Mouse (Mus musculus) splenic B cell, adult 2 months (primary cell): ENCODE measurements around the gene 4930432M17Rik.

Experiments
- DNase-seq: peaks from one replicate; pipeline ENCODE4 v3.0.0-alpha.2; 2011; ENCODE audit warnings: low read depth, low spot score
- H3K27me3 ChIP-seq: 2 replicates; pipeline ENCODE4 v1.6.1; 2012; ENCODE audit warnings: mild to moderate bottlenecking, low read length, moderate library complexity, mixed read lengths; ENCODE audit not compliant: control insufficient read depth, poor library complexity, insufficient read depth, severe bottlenecking
- H3K36me3 ChIP-seq: 2 replicates; pipeline ENCODE4 v1.6.1; 2012; ENCODE audit warnings: mild to moderate bottlenecking, low read length, moderate library complexity, mixed read lengths; ENCODE audit not compliant: control insufficient read depth, poor library complexity, insufficient read depth, severe bottlenecking

Gene 4930432M17Rik

DNA sequence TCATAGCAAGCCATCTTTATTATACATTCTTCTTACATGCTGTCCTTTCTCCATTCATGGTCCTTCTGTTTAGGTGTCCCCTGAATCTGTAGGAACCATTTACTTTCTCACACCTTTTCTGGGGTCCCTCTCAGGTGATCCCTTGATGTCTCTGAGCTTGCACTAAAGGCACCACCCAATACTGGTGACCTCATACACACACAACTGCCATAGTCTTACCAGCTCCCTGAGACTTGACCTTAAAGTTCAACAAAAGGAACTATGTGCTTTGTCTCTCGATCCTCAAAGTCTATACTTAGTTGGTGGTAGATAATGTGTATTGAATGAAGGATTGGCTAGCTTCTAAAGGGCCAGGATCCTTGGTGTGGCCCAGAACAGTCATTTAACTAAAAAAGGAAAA, 15.4 kb downstream of the 4930432M17Rik start:
- Histone ChIP-seq H3K27me3 (no peaks in the 10 kb centered on the region), H3K36me3 (no peaks in the 10 kb centered on the region)
- no peak for DNase-seq

DNA sequence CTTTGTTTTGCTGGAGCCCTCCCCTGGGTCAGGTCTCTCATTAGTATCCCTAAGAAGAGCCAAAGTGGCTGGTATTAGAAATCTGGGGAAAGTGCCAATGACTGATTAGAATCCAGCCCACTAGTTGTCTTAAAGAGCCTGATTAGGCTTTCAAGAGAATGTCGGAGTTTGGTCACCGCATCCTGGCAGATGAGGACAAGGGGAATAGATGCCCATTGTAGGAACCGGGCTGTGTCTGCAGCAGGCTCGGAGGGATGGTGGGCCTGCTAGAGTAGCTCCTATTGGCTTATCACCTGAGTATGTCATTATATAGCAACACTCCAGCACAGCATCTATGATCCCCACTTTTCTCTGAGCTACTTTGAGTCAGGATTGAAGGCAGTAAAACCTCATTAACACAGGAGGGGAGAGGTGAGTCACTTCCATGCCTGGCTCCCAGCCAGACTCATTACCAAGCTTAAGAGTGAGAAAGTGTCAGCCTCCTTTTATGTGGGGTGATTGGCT, 15.9 kb downstream of the 4930432M17Rik start:
- Histone ChIP-seq H3K27me3 (no peaks in the 10 kb centered on the region), H3K36me3 (no peaks in the 10 kb centered on the region)
- no peak for DNase-seq

DNA sequence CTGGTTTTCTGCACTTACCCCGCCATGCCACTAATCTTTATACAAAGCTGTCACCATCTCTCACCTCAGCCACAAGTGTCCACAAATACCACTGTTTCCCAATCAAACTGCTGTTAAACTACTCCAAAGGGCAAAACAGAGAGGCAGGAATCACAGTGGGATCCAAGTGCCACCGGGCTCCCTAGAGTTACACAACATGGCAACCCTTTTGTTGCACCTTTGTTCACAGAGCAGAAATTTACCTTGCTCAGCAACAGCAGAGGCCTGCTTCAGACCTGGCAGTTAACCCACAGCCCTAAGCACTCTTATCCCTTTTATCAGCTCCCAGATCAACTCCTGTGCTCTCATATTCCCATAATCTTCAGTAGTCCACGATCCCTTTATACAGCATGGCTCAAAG, 17.2 kb downstream of the 4930432M17Rik start:
- Histone ChIP-seq H3K27me3 (no peaks in the 10 kb centered on the region), H3K36me3 (no peaks in the 10 kb centered on the region)
- no peak for DNase-seq

DNA sequence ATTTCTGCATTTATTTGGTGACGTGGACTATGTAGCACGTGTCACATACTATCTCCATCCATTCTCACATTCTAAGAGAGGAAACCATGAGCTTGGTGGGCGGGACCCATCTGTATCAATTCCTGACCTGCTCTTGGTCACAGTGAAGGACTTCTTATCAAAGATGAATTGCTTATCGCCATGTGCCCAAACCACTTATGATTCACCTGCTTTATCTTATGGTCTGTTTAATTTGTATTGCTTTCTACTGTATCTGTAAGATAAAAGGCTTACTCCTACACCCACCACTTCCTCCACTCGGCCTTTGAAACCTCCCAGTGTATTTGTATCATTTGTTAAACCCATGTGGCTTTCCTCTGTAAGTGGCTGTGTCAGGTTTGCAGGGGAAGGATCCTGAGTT, 18.5 kb downstream of the 4930432M17Rik start:
- DNase-seq, result no peak
- Histone ChIP-seq H3K36me3 (no peaks in the 10 kb centered on the region), H3K27me3 (no peaks in the 10 kb centered on the region)

DNA sequence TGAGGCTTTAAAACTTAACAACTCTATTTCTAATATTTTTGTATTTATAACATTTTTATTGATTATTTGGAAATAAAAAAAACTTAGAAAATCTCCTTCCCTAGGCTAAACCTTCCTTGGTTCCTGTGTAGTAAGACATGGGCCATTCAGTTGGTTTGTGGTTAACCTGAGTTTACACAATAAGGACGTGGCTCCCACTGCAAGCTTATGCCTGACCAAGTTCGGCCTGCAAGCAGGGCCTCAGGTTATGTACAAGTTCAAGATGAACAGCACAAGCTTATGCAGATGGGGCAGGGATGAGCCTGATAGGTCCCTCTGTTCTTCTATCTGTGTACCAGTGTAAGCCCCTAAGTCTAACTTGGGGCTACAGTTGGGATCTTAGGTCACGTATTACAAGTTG, 19.1 kb downstream of the 4930432M17Rik start:
- DNase-seq, result no peak
- no peaks in the 10 kb centered on the region for H3K27me3 ChIP-seq
- no peaks in the 10 kb centered on the region for H3K36me3 ChIP-seq

DNA sequence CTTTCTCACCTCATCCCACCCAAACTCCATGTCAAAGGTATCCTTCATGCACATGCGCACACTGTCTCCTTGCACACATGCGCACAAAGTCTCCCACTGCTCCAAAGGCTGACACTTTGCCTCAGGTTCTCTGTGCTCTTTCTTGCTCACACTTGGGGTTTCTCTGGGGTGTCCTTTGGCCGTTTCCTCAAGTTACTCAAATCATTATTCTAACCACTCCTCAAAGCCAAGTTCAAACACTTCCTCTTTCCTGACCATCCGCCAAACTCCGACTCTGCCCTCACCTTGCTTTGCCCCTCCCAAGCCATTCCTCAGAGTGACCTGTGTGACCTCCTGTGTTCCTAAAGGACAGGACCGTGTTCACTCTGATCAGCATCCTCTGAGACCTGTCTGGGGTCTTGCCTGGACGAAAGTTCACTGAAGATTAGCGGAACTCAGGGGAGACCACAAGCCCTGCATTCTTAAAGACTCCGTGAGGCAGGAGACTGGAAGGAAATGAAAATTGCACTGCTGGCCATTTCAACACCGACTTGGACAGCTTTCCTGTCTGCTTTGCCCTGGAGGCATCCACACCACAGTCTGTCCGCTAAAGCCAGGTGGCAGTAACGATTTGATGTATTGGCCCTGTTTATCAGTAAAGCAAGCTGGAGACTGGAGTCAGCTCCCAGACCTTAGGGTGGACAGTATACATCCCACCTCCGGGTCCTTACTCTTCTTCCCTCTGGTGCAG, 22.6 kb downstream of the 4930432M17Rik start:
- no peaks in the 10 kb centered on the region for H3K36me3 ChIP-seq
- DNase-seq, result no peak
- no peaks in the 10 kb centered on the region for H3K27me3 ChIP-seq

DNA sequence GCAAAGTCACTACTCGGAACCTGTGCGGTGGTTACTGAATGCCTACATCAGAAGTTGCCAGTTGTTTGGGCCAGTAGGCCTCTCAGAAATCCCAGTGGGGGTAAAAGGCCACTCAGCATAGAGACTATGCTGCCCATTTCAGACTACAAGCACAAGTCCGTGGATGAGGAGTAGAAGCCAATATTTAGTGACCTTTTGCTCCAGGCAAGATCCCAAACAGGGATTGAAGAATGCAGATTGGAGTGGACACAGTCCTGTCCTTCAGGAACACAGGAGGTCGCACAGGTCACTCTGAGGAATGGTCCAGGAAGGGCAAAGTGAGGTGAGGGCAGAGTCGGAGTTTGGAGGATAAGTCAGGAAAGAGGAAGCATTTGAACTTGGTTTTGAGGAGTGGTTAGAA, 23.2 kb downstream of the 4930432M17Rik start:
- H3K27me3 ChIP-seq, result no peaks in the 10 kb centered on the region
- no peak for DNase-seq
- H3K36me3 ChIP-seq, result no peaks in the 10 kb centered on the region

DNA sequence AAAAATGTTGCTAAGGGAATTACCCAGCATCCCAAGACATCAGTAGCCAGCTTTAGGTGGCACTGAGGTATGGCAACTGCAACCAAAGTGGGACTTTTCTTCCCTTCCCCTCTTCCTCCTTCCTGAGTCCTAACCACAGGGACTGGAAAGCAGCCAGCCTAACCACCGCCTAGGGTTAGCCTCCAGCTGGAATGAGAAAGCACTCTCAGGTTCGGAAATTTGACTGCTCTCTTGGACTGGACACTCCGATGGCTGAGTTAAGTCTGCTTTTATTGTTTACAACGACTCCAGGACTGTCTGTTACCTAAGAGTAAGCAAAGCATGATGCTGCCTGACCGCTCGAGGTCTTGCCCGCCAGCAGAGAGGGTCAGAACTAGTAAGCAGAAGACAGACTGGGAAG, 26.6 kb downstream of the 4930432M17Rik start:
- Histone ChIP-seq H3K27me3 (no peaks in the 10 kb centered on the region), H3K36me3 (no peaks in the 10 kb centered on the region)
- DNase-seq, result no peak

DNA sequence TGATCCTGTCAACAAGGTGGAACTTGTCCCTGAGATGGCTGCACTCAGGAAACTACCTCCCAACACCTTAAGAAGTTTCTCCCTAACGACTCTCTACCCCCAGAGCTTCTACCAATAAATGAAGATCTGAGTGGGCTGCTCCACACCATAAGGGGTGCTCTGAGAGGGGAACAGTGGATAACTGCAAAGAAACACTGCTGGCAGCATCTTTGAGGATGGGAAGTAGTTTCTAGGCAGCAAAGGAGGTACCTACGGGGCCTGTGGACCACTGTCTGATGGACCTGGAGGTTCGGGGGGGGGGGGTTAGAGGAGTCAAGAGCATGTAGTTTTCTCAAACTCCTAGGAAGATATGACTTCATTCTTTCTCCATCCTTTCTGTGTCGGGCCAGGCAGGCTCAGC, 28.8 kb downstream of the 4930432M17Rik start:
- no peaks in the 10 kb centered on the region for H3K36me3 ChIP-seq
- DNase-seq, result no peak
- no peaks in the 10 kb centered on the region for H3K27me3 ChIP-seq

DNA sequence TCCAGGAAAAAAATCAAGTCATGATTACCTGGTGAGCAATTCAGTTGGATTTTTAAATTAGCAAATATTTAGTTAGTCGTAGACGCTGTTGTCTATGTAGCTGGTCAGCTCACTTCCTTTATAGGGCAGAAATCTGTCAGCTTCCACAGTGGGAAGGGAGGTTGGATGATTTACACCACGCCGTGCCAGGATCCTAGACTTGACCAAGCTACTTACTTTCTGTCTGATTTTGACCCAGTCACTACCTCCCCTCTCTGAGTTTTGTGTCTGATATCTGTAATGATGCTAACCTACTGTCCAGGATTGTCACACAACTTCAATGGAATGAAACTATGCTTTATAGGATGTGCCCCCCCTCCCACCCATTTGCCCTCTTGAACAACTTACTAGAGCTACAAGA, 29.3 kb downstream of the 4930432M17Rik start:
- DNase-seq, result no peak
- no peaks in the 10 kb centered on the region for H3K36me3 ChIP-seq
- H3K27me3 ChIP-seq, result no peaks in the 10 kb centered on the region

DNA sequence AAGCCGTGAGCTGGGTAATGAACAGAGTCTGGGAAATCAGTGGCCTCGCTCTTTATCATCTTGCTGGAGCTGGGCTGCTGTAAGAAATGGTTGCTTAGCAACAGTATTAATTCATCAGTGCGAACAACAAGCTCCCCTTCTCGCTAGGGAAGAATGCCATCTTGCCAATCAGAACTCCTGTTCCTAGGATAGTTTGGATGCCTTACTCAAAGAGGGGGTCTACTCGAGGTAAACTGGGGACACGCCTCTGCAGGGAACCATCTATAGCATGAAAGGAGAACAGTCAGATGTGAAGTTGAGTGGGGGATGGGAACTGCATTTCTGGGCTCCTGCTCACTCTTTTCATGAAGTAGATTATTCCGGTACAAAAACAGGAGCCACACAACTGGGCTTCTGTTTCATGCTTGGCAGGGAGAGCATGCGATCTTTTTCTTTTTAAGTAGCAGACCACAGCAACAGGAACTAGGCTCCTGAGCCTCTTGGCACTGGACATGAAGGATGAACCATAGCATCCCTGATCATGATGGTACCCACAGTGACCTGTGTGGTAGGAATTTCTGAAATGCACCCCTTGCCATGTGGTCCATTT, 29.9 kb downstream of the 4930432M17Rik start:
- H3K36me3 ChIP-seq, result no peaks in the 10 kb centered on the region
- H3K27me3 ChIP-seq, result no peaks in the 10 kb centered on the region
- DNase-seq, result no peak

DNA sequence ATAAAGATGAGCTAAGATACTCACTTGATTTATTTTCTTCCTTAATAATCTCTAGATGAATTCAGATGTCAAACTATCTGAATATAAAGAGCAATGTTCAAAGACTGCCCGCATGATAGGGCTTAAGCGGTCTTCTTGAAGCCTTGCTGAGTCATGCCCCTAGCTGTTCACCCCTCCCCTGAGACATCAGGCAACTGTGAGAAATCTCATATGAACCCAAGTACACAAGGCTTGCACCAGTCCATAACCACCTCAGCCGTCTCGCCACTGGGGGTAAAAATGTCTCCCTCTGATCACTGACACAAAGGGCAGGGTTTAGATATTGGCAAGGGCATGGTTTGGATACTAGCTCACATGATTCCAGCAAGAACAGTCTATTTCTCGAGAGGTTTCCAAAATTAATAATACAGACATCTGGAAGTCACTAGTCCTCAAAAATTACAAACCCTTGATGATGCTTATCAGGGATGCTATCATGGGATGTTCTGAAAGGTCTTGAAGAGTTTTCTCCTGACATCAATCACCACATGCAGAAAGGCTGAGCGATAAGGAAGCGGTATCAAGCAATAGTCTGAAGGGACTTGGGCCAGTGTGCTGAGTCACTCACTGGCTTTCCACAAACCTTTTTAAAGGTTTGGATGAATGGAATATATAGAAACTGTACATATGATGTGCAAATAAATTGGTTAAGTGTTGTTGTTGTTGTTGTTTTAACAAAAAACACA, 32.8 kb downstream of the 4930432M17Rik start:
- Histone ChIP-seq H3K36me3 (no peaks in the 10 kb centered on the region), H3K27me3 (no peaks in the 10 kb centered on the region)
- no peak for DNase-seq

DNA sequence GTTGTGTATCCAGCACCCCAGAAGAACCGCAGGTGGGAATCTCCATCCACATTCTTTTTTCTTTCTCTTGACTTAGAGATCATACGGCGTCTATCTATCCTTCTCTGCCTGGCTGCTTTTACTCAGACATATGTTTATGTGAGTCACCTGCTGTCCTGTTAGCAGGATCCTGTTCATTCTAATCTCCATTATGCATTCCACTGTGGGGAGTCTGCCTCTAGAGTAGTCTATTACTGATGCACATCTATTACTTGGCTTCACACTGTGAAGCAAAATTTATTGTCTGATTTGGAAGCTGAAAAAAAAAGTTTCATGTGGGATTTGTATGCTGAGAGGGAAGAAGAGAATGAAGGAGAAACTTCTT, 33.3 kb downstream of the 4930432M17Rik start:
- Histone ChIP-seq H3K36me3 (no peaks in the 10 kb centered on the region), H3K27me3 (no peaks in the 10 kb centered on the region; the same call in 1 of the 2 replicates)
- no peak for DNase-seq

DNA sequence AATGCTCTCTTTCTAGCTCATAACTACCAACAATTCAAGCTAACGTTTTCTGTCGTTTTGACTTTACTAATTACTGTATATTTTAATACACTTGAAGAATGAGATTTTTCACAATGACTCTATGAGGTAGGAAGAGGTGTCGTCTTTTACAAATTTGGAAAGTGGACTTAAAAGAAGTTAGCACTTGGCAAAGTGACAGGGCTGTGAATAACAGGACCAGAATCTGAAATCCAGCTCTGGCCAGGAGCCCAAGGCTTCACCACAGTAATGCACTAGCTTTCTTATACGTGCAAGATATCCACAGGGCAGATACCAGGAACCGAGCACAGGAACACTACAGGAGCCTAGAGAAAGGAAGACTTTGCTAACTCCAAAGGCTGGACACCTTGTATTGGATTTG, 35.5 kb downstream of the 4930432M17Rik start:
- Histone ChIP-seq H3K36me3 (no peaks in the 10 kb centered on the region), H3K27me3 (no peaks in the 10 kb centered on the region; the same call in 1 of the 2 replicates)
- no peak for DNase-seq

DNA sequence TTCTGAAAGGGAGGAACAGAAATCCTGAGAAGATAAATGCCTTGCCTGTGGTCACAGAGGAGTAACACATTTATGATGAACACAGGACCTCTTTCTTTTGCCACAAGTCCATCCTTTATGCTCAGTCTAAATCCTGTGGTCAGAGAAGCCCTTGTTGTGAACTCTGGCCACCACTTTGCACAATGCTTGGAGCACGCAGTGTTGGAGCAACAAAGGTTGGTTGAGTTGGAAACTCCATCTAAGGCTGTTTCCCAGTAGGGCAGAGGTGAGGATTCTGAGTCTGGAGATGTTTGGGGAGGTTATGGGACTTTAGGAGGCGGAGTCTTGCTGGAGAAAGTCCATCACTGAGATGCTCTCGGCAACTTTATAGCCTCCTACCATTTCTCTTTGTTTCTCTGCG, 36.5 kb downstream of the 4930432M17Rik start:
- H3K36me3 ChIP-seq, result no peaks in the 10 kb centered on the region
- H3K27me3 ChIP-seq, result no peaks in the 10 kb centered on the region; the same call in 1 of the 2 replicates
- DNase-seq, result no peak
